Mouse (Mus musculus) thymus, adult 18-20 months (tissue): ENCODE results near the gene Fev.

Experiments
- DNase-seq, 2 experiments: peaks; one replicate each; pipeline ENCODE4 v3.0.0; 2022; ENCODE audit warnings: mixed read lengths in 2 of 2

Fev gene

GRCm38 (mm10) chr1:74877199-74877598 lies 8.0 kb downstream of the Fev start:
- no peak for DNase-seq

- no peak for DNase-seq
Observed at GRCm38 (mm10) chr1:74872218-74872617, 13.0 kb downstream of the Fev start.

- no peak for DNase-seq
Observed at GRCm38 (mm10) chr1:74861783-74862182, 23.4 kb downstream of the Fev start.

- no peak for DNase-seq
Observed at GRCm38 (mm10) chr1:74859223-74859984, 25.8 kb downstream of the Fev start.

- no peak for DNase-seq
Observed at GRCm38 (mm10) chr1:74858805-74859204, 26.4 kb downstream of the Fev start.

- no peak for DNase-seq
Observed at GRCm38 (mm10) chr1:74858171-74858719, 27.0 kb downstream of the Fev start.

GRCm38 (mm10) chr1:74857677-74858076 lies 27.5 kb downstream of the Fev start:
- no peak for DNase-seq

- DNase-seq = no peak
Observed at GRCm38 (mm10) chr1:74857201-74857600, 28.0 kb downstream of the Fev start.

GRCm38 (mm10) chr1:74856791-74857190 lies 28.4 kb downstream of the Fev start:
- DNase-seq = no peak

- no peak for DNase-seq
Observed at GRCm38 (mm10) chr1:74856439-74856720, 28.8 kb downstream of the Fev start.

- DNase-seq = no peak
Observed at GRCm38 (mm10) chr1:74855651-74856438, 29.4 kb downstream of the Fev start.

GRCm38 (mm10) chr1:74855156-74855555 lies 30.1 kb downstream of the Fev start:
- peak in 1 of 2 experiments; percentile 2 for DNase-seq

- peak; percentile 50 to 65 for DNase-seq
Observed at GRCm38 (mm10) chr1:74854306-74855056, 30.7 kb downstream of the Fev start, which contains the start of gene Cdk5r2. Gene Cdk5r2 (plus strand): TSS chr1:74854934.

- no peak for DNase-seq
Observed at GRCm38 (mm10) chr1:74851001-74851775, 34.0 kb downstream of the Fev start.

GRCm38 (mm10) chr1:74850251-74850650 lies 35.0 kb downstream of the Fev start:
- DNase-seq = no peak

- no peak for DNase-seq
Observed at GRCm38 (mm10) chr1:74848946-74849345, 36.3 kb downstream of the Fev start.

GRCm38 (mm10) chr1:74846341-74846740 lies 38.9 kb downstream of the Fev start:
- no peak for DNase-seq

GRCm38 (mm10) chr1:74843090-74843489 lies 42.1 kb downstream of the Fev start:
- no peak for DNase-seq

- no peak for DNase-seq
Observed at GRCm38 (mm10) chr1:74833255-74833654, 52.0 kb downstream of the Fev start.
